Mouse (Mus musculus) heart, embryonic 15.5 days (tissue): Measurements from ENCODE around the gene Adcy7. TPM values are rescaled to one million over a fixed set of nuclear protein-coding genes. Genes with fewer than 3 reads are reported as not detected.

Experiments used
- ATAC-seq: fragments of 200-750 bp; cut with Nextera tagmentation; replicated peaks from 2 replicates; pipeline ENCODE4 v1.8.0; 2017; ENCODE audit warnings: low read depth, moderate TSS enrichment; ENCODE audit not compliant: insufficient number of reproducible peaks, insufficient read depth, low FRiP score
- H3K27ac ChIP-seq: fragments of 300-500 bp; sonication (generic); 2 replicates; pipeline ENCODE4 v1.5.1; 2015; ENCODE audit warnings: mild to moderate bottlenecking, inconsistent platforms
- H3K27me3 ChIP-seq: fragments of 300-500 bp; sonication (generic); 2 replicates; pipeline ENCODE4 v1.6.1; 2015; ENCODE audit warnings: inconsistent platforms
- H3K36me3 ChIP-seq: fragments of 300-500 bp; sonication (generic); 2 replicates; pipeline ENCODE4 v1.6.1; 2015; ENCODE audit warnings: mild to moderate bottlenecking, inconsistent platforms
- H3K4me1 ChIP-seq: fragments of 300-500 bp; sonication (generic); replicated peaks from 2 replicates; pipeline ENCODE4 v1.6.1; 2015; ENCODE audit warnings: inconsistent platforms
- H3K4me2 ChIP-seq: fragments of 300-500 bp; sonication (generic); 2 replicates; pipeline ENCODE4 v1.6.1; 2015; ENCODE audit warnings: inconsistent platforms, mild to moderate bottlenecking, moderate library complexity
- H3K4me3 ChIP-seq: fragments of 300-500 bp; sonication (generic); 2 replicates; pipeline ENCODE4 v1.5.1; 2015; ENCODE audit warnings: mild to moderate bottlenecking, inconsistent platforms
- H3K9ac ChIP-seq: fragments of 300-500 bp; sonication (generic); 2 replicates; pipeline ENCODE4 v1.6.1; 2015; ENCODE audit warnings: mild to moderate bottlenecking, inconsistent platforms
- H3K9me3 ChIP-seq: fragments of 300-500 bp; sonication (generic); replicated peaks from 2 replicates; pipeline ENCODE4 v1.6.1; 2016; ENCODE audit warnings: inconsistent platforms
- WGBS: fragments of 180-500 bp; shearing (Covaris S2); methylation state at CpG from one replicate; pipeline ENCODE4 v1.1.7; 2015; ENCODE audit warnings: mixed read lengths; 5-methylcytosine and 5-hydroxymethylcytosine counted together
- polyA plus RNA-seq: library from polyadenylated mRNA; unstranded; fragments of >200 nt; fragmentation: Nextera tagmentation; extraction: Ambion mirVana; gene quantifications from 2 replicates; pipeline ENCODE4 v1.2.1, GENCODE M21; 2015

Adcy7 gene
- 2.7 and 5.9 TPM in 2 replicates for polyA plus RNA-seq

DNA sequence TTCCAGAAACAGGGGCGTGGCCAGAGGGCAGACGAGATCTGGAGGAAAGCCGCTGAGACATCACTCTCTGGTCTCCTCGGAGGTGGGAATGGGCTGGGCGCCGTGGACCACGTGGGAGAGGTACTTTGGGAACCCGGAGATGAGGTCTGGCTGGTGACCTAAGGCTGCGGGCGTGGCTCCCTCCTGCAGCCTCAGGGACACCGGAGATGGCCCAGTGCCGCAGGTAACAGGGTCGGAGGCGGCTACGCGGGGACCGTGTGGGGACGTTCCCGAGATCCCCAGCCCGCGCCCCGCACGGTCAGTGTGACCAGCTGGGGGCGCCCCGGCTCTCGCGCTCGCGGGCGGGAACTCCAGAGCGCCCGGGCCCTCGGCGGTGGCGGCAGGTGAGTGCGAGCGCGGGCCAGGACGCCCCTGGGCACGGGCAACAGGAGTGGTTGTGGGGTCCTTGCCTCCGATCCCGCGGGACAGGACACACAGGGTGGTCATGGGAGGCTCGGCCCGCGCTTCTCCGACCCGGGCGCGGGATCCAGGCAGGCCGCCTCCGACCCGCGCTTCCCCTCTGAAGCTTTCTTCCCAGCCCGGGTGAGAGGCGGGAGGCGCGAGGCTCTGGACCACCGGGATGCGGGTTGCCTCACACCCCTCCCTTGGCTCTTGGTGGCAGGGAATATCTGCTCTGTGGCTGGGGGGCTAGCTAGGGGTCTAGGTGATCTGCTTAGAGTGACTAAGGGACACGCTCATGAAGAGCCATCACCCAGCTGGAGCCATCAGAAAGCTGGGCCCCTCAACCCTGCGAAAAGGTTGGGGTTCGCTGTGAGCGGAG, at the start of gene Adcy7:
Gene Adcy7 (plus strand): TSS at position 173 of the 820 bp plus-strand sequence.
- WGBS, result 4% methylated on average over 64 of the region's 64 CpGs
- no peak within 1 kb of the TSS for H3K27ac ChIP-seq
- peaks cover 30% of the 10 kb centered on the region for H3K27me3 ChIP-seq
- no peaks in the 10 kb centered on the region for H3K9me3 ChIP-seq
- ATAC-seq, result peak; percentile 38
- H3K4me2 ChIP-seq, result peak within 1 kb of the TSS; percentile 92
- peak within 1 kb of the TSS; percentile 58 for H3K9ac ChIP-seq
- H3K4me3 ChIP-seq, result peak within 1 kb of the TSS; percentile 53
- H3K36me3 ChIP-seq, result no peaks in the 10 kb centered on the region
- peaks cover 15% of the 10 kb centered on the region for H3K4me1 ChIP-seq

DNA sequence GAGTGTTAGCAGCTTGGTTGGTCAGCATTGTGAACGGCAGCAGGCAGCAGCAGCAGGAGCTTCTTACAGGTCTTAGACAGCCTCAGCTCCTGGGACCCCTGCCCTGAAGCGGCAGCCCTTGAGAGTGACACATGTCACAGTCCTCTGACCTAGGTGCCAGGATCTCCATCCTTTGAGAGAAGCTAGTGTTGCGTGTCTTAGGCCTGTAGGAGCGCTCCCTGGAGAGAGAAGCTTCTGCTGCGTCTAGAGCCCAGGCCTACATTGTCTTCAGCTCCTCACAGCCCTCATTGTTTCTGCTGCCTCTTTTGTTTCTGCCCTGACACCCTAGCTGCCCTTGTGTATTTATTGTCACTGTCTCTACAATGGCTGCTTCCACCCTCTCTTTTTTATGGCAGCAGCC, 46.8 kb upstream of the Adcy7 start:
- peaks cover 27% of the 10 kb centered on the region for H3K4me1 ChIP-seq
- H3K27ac ChIP-seq, result no peak overlapping the region
- no peak for ATAC-seq
- H3K36me3 ChIP-seq, result no peaks in the 10 kb centered on the region
- H3K9ac ChIP-seq, result no peak overlapping the region
- H3K4me2 ChIP-seq, result no peak overlapping the region
- no peaks in the 10 kb centered on the region for H3K9me3 ChIP-seq
- no peak overlapping the region for H3K4me3 ChIP-seq
- WGBS, result 83% methylated on average over 5 of the region's 5 CpGs
- no peaks in the 10 kb centered on the region for H3K27me3 ChIP-seq

GRCm38 (mm10) chr8:88227851-88228250, 44.4 kb upstream of the Adcy7 start:
- no peak overlapping the region for H3K4me2 ChIP-seq
- WGBS, result 66% methylated on average over 6 of the region's 6 CpGs
- no peak overlapping the region for H3K4me3 ChIP-seq
- no peaks in the 10 kb centered on the region for H3K9me3 ChIP-seq
- no peak overlapping the region for H3K9ac ChIP-seq
- no peak overlapping the region; the same call in 1 of the 2 replicates for H3K27ac ChIP-seq
- no peak for ATAC-seq
- H3K27me3 ChIP-seq, result no peaks in the 10 kb centered on the region
- H3K4me1 ChIP-seq, result peaks cover 19% of the 10 kb centered on the region
- no peaks in the 10 kb centered on the region for H3K36me3 ChIP-seq

DNA sequence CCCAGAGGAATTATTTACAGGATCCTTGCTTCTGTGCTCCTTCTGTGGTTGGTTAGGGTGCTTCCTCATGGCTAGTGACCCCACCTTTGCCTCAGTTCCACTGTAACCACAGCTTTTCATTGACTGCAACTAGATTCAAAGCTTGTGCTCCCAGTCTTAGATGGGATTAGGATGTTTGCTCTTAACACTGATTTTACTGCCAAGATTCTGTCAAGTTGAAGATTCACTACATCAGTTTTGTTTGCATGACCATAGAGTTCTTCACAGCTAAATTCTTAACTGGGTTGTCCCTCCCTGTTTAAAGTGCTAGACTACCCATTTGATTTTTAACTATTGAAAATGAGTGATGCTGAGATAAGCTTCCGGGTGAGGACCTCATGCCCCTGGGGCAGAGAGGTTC, 43.9 kb upstream of the Adcy7 start:
- WGBS, result 45% methylated on average over 1 of the region's 1 CpGs
- Histone ChIP-seq H3K9me3 (no peaks in the 10 kb centered on the region), H3K4me1 (peaks cover 19% of the 10 kb centered on the region), H3K4me3 (no peak overlapping the region), H3K9ac (no peak overlapping the region), H3K4me2 (no peak overlapping the region), H3K27ac (no peak overlapping the region; the same call in 1 of the 2 replicates), H3K36me3 (no peaks in the 10 kb centered on the region), H3K27me3 (no peaks in the 10 kb centered on the region)
- ATAC-seq, result no peak

DNA sequence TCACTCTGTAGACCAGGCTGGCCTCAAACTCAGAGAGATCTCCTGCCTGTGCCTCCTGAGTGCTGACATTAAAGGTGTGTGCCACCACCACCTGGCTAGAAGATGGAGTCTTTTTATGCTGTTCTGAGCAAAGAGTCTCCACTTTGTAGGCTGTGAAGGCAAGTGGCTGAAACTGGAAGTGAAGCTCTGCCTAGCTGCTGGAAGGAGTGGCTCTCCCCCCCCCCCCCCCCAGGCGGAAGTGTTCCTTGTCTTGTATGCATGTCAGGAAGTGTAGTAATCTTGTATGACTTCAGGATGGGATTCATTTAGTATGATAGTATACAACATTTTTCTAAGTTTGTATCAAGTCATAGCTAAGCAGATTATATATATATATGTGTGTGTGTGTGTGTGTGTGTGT, 43.4 kb upstream of the Adcy7 start:
- no CpG with 5 or more reads among the region's 1 CpGs for WGBS
- no peak overlapping the region for H3K4me2 ChIP-seq
- no peak for ATAC-seq

GRCm38 (mm10) chr8:88236666-88237065, 35.5 kb upstream of the Adcy7 start:
- 73% methylated on average over 2 of the region's 2 CpGs for WGBS
- H3K27ac ChIP-seq, result no peak overlapping the region
- no peak overlapping the region for H3K4me2 ChIP-seq
- no peak overlapping the region for H3K9ac ChIP-seq
- H3K4me3 ChIP-seq, result no peak overlapping the region
- ATAC-seq, result no peak
- H3K9me3 ChIP-seq, result no peaks in the 10 kb centered on the region
- H3K36me3 ChIP-seq, result no peaks in the 10 kb centered on the region
- no peaks in the 10 kb centered on the region for H3K27me3 ChIP-seq
- peaks cover 3% of the 10 kb centered on the region; the same call in 1 of the 2 replicates for H3K4me1 ChIP-seq

More for the DNA sequence above, 43.4 kb upstream of the Adcy7 start:
- Histone ChIP-seq H3K4me1 (peaks cover 19% of the 10 kb centered on the region), H3K4me3 (no peak overlapping the region), H3K27ac (no peak overlapping the region), H3K36me3 (no peaks in the 10 kb centered on the region), H3K9me3 (no peaks in the 10 kb centered on the region), H3K27me3 (no peaks in the 10 kb centered on the region), H3K9ac (no peak overlapping the region)

DNA sequence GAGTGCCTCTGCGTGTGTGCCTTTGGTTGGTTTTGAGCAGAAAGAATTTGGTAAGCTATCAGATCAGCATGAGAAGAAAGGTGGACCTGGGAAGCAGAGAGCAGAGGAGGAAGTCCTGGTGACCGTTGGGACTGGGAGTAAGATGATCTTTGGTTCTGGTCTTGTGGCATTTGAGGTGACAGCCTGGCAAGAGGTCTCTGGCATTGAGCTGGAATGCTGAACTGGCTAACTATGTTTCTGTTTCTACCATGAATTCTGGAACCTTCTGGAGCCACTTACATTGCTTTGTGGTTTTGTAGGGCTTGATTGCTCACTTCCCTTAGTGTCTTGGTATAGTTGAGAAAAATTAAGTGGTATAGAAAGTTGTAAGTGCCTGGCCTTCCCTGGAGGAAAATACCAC, 34.6 kb upstream of the Adcy7 start:
- Histone ChIP-seq H3K9ac (no peak overlapping the region), H3K27ac (no peak overlapping the region), H3K4me2 (no peak overlapping the region), H3K4me3 (no peak overlapping the region), H3K36me3 (no peaks in the 10 kb centered on the region), H3K27me3 (no peaks in the 10 kb centered on the region), H3K9me3 (no peaks in the 10 kb centered on the region), H3K4me1 (peaks cover 3% of the 10 kb centered on the region; the same call in 1 of the 2 replicates)
- ATAC-seq, result no peak
- WGBS, result 65% methylated on average over 2 of the region's 2 CpGs

DNA sequence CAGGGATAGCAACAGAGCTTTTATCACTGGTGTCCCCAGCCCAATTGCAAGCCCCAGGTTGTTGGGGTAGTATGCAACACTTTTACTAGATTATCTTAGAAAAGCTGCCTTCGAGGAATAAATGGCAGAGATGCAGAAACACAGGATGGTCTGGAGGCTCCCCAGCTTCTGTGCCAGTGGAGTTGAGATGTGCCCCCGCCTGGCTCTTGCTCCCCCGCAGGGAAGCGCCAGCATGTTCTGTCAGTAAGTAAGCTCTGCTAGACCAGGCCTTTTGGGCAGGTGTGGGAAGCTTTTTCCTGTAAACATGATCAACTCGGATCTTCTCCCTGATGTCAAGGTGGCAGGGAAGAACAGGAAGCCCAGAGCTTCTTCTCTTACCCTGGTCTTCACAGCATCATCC, 32.9 kb upstream of the Adcy7 start:
- ATAC-seq, result no peak
- Histone ChIP-seq H3K27ac (no peak overlapping the region), H3K4me3 (no peak overlapping the region), H3K27me3 (no peaks in the 10 kb centered on the region), H3K9me3 (no peaks in the 10 kb centered on the region), H3K4me2 (no peak overlapping the region), H3K9ac (no peak overlapping the region), H3K36me3 (0 out of 2 replicates have a peak, but pooled peaks cover 8% of the 10 kb centered on the region), H3K4me1 (peaks cover 3% of the 10 kb centered on the region; the same call in 1 of the 2 replicates)
- WGBS, result 84% methylated on average over 5 of the region's 5 CpGs

DNA sequence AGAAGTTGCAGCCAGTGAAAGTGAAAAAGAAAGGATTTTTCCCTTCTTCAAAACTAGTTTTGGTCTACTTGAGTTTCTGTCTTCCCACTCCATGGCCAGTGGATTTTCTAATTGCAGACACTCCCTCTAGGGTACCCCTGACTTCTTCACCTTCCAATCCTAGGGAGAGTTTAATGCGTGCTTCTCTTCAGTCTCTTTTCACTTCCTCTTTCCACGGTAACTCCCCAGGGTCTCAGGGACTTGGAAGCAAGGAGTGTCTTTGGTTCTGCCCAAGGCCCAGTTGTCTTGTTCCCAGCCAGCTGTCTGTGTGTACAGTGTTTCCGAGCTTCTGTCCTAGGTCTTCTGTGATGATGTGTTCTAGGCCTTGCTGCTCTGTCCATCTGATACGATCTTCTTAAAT, 30.3 kb upstream of the Adcy7 start:
- no peak overlapping the region for H3K27ac ChIP-seq
- H3K9me3 ChIP-seq, result no peaks in the 10 kb centered on the region
- WGBS, result 73% methylated on average over 4 of the region's 4 CpGs
- no peak overlapping the region for H3K4me3 ChIP-seq
- ATAC-seq, result no peak
- H3K27me3 ChIP-seq, result no peaks in the 10 kb centered on the region
- no peak overlapping the region for H3K4me2 ChIP-seq
- H3K4me1 ChIP-seq, result 0 out of 2 replicates have a peak, but pooled peaks cover 3% of the 10 kb centered on the region
- no peak overlapping the region for H3K9ac ChIP-seq
- peaks cover 14% of the 10 kb centered on the region; the same call in 1 of the 2 replicates for H3K36me3 ChIP-seq

DNA sequence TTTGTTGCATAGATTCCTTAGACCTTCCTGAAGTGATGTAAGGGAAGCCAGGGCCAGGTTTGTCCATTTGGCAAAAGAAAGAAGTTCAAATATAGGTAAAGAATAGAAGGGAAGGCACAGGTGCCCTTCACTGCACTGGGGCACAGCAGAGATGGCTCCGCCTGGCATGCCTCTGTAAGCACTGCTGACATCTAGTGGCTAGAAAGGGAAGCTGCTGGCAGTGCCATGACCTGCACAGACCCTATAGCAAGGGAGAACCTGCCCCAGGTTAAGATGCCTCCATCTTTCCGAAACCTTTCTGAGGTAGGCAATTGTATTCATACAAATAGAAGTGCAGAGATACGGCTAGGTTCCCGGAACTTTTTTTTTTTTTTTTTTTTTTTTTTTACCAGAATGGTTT, 27.9 kb upstream of the Adcy7 start:
- no peak for ATAC-seq
- Histone ChIP-seq H3K27ac (no peak overlapping the region), H3K4me3 (no peak overlapping the region), H3K36me3 (peaks cover 25% of the 10 kb centered on the region), H3K9me3 (no peaks in the 10 kb centered on the region), H3K9ac (no peak overlapping the region), H3K4me2 (no peak overlapping the region), H3K4me1 (no peaks in the 10 kb centered on the region), H3K27me3 (no peaks in the 10 kb centered on the region)
- 79% methylated on average over 4 of the region's 4 CpGs for WGBS

GRCm38 (mm10) chr8:88252791-88253190, 19.4 kb upstream of the Adcy7 start:
- Histone ChIP-seq H3K9ac (no peak overlapping the region), H3K4me3 (no peak overlapping the region), H3K4me1 (no peaks in the 10 kb centered on the region), H3K4me2 (no peak overlapping the region), H3K9me3 (no peaks in the 10 kb centered on the region), H3K36me3 (peaks cover 57% of the 10 kb centered on the region), H3K27ac (no peak overlapping the region), H3K27me3 (no peaks in the 10 kb centered on the region)
- no peak for ATAC-seq
- WGBS, result 87% methylated on average over 3 of the region's 3 CpGs

DNA sequence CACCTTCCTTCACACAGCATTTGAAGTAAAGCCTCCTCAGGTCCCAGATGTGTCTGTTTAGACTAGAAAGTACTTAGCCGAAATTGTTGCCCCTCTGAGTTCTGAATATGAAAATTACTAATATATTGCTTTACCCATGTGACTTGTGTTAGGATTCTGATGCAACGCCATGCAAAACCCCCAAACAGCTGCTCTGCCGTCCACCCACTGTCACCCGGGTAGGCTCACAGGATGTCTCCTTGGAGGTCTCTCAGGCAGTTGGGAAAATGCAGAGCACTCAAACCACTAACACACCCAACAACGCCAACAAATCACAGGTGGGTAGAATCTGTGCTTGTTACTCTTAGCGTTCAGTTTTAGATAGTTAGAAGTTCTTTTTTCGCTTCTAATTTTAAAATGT, 17.2 kb upstream of the Adcy7 start:
- H3K27ac ChIP-seq, result no peak overlapping the region
- 89% methylated on average over 7 of the region's 7 CpGs for WGBS
- no peaks in the 10 kb centered on the region for H3K9me3 ChIP-seq
- peaks cover 47% of the 10 kb centered on the region for H3K36me3 ChIP-seq
- no peak overlapping the region for H3K9ac ChIP-seq
- ATAC-seq, result no peak
- no peaks in the 10 kb centered on the region for H3K4me1 ChIP-seq
- H3K27me3 ChIP-seq, result no peaks in the 10 kb centered on the region
- H3K4me2 ChIP-seq, result no peak overlapping the region
- H3K4me3 ChIP-seq, result no peak overlapping the region
